Mouse (Mus musculus): ENCODE measurements around the gene Cd44.

DNA sequence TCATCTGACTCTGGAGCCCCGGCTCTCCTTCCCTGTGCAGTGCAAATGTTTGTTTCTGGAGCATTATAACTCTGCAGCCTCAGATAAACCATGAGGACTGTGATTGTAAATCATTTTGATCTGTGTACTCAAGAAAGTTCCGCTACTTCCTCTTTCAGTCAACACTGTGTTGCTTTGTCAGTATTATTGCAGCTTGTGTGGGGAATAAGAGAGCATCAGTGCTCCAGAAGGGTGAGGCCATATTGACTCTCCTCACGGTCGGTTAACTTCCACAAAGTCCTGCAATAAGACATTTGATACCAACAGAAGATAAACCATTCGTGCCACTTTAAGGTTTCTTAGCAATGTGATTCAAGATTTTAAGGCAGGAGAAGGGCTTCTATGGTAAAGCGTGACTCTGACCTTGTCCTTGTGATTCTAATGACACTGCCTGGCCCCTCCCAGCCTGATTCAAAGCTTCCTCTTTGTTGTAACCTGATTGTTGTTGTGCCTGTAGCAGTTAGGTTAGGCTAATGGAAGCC lies 86.1 kb downstream of the Cd44 start:
- no peak for TF ChIP-seq MYOD1 (IDR thresholded peaks at IDR 0.05; ENCODE audit: control insufficient read depth, insufficient read length, low read depth)
- TF ChIP-seq CTCF (IDR thresholded peaks at IDR 0.05; ENCODE audit: control insufficient read depth, insufficient read depth, insufficient read length): no peak
- TF ChIP-seq MAX (IDR thresholded peaks at IDR 0.05): no peak
- no peak for TF ChIP-seq USF1 (IDR thresholded peaks at IDR 0.05; ENCODE audit: low read depth)
- TF ChIP-seq MYOG (IDR thresholded peaks at IDR 0.05; ENCODE audit: control insufficient read depth, extremely low read depth, insufficient read length): no peak
